Mouse (Mus musculus): Measurements from ENCODE around the gene H3f3a.

GRCm38 (mm10) chr1:180763307-180763706 lies 50.4 kb downstream of the H3f3a start:
- TF ChIP-seq GATA1 (IDR thresholded peaks at IDR 0.05; ENCODE audit: borderline replicate concordance, low read length): no peak
- TF ChIP-seq FLI1 (IDR thresholded peaks at IDR 0.05; ENCODE audit: low read length): no peak

All from megakaryocyte, embryonic 14.5 days (primary cell).